Mouse (Mus musculus) myocyte (in vitro differentiated cells): ENCODE measurements at regions not wholly inside any gene's neighbourhood (a gene's known extent, or its start where the extent isn't known, plus 50 kb on each side); places are given as distances from the start of the nearest gene placed in this dataset.

Experiments
- E2F4 ChIP-seq: IDR thresholded peaks from one replicate; pipeline ENCODE4 v1.6.1; 2011; ENCODE audit warnings: mild to moderate bottlenecking, control low read depth, moderate library complexity; ENCODE audit not compliant: insufficient read depth
- MAX ChIP-seq: IDR thresholded peaks from one replicate; pipeline ENCODE4 v1.6.1; 2011; ENCODE audit warnings: low read depth, mild to moderate bottlenecking, control low read depth
- MYOD1 ChIP-seq, 3 experiments: IDR thresholded peaks; one replicate each; pipeline ENCODE4 v1.6.1; 2011; ENCODE audit warnings: control low read depth in 2 of 3, low read depth in 2 of 3, mild to moderate bottlenecking in 2 of 3, moderate library complexity in 1 of 3; ENCODE audit not compliant: insufficient read length in 2 of 3, control insufficient read depth in 1 of 3
- POLR2A ChIP-seq: IDR thresholded peaks from one replicate; pipeline ENCODE4 v1.6.1; 2011; ENCODE audit warnings: low read depth, mild to moderate bottlenecking, control low read depth, moderate library complexity; ENCODE audit not compliant: insufficient read length
- POLR2AphosphoS2 ChIP-seq: IDR thresholded peaks from one replicate; pipeline ENCODE4 v1.6.1; 2011; ENCODE audit warnings: low read depth, control low read depth; ENCODE audit not compliant: insufficient read length
- SRF ChIP-seq: IDR thresholded peaks from one replicate; pipeline ENCODE4 v1.6.1; 2011; ENCODE audit warnings: low read depth; ENCODE audit not compliant: control insufficient read depth, insufficient read length
- TCF12 ChIP-seq: IDR thresholded peaks from one replicate; pipeline ENCODE4 v1.6.1; 2011; ENCODE audit warnings: mild to moderate bottlenecking, control low read depth; ENCODE audit not compliant: poor library complexity, insufficient read depth, severe bottlenecking
- TCF3 ChIP-seq: IDR thresholded peaks from one replicate; pipeline ENCODE4 v1.6.1; 2011; ENCODE audit warnings: low read depth, control low read depth; ENCODE audit not compliant: insufficient read length
- USF1 ChIP-seq: IDR thresholded peaks from one replicate; pipeline ENCODE4 v1.6.1; 2011; ENCODE audit warnings: low read depth, mild to moderate bottlenecking, control low read depth, moderate library complexity

GRCm38 (mm10) chr10:54841591-54841990 is 765.2 kb upstream of the Man1a start:
- TF ChIP-seq POLR2A (no peak), POLR2AphosphoS2 (no peak), TCF3 (no peak), MAX (no peak), E2F4 (no peak), MYOD1 (IDR thresholded peaks at IDR 0.05; ENCODE audit: control insufficient read depth in 1 of 3, insufficient read length in 2 of 3, low read depth in 2 of 3) (no peak), TCF12 (no peak), SRF (no peak), USF1 (no peak)
